Mouse (Mus musculus) duodenum, adult 2 months (tissue): ENCODE data around the gene Iars2. TPM values are rescaled to one million over a fixed set of nuclear protein-coding genes. Genes with fewer than 3 reads are reported as not detected.

Experiments
- polyA plus RNA-seq: library from polyadenylated mRNA; depleted of rRNA; stranded (reverse); fragments of >200 nt; gene quantifications from 2 replicates; pipeline ENCODE4 v1.2.3, GENCODE M21; 2012; ENCODE audit warnings: low replicate concordance; rRNA removed

Gene Iars2
- polyA plus RNA-seq, result 12.0 and 13.9 TPM in 2 replicates

DNA sequence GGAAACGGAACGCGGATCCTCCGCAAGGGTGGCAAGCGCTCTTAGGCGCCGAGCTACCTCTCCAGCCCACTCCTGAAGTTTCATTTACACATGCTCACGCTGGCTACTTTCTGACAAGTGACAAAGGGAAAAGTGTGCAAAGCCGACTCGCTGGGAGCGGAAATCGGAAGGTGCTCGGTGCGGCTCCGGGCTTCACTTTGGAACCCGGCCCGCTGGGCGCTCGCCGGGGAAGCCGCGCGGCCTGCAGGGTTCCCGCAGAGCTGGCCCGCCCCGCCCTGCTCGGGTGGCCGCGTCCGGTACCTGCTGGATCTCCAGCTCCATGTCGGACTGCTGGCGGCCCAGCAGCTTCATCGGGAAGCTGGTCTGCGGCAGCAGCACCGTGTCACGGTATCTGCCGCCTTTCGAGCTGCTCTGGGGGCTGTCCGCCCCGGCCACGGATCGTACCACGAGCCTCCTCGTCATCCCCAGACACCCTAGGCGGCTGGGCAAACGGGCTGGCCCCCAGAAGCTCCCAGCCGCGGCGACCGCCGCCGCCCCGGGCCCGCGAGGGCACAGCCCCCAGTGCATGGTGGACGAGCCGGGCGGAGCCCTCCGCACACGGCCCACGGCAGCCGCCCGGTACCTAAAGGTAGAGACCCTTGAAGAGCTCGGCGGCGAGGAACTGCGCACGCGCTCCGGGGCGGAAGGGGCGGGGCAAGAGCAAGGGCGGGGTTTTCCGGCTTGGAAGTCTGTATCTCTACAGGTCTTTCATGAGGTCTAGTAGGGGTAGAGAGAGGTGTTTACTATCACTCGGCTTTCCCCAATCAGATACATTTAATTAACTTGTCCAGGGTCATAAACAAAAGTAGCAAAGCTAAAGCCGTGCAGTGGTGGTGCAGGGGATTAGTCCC, at the start of gene Iars2:
Gene Iars2, minus strand, starts transcription at position 676 of the 890 bp plus-strand sequence.

DNA sequence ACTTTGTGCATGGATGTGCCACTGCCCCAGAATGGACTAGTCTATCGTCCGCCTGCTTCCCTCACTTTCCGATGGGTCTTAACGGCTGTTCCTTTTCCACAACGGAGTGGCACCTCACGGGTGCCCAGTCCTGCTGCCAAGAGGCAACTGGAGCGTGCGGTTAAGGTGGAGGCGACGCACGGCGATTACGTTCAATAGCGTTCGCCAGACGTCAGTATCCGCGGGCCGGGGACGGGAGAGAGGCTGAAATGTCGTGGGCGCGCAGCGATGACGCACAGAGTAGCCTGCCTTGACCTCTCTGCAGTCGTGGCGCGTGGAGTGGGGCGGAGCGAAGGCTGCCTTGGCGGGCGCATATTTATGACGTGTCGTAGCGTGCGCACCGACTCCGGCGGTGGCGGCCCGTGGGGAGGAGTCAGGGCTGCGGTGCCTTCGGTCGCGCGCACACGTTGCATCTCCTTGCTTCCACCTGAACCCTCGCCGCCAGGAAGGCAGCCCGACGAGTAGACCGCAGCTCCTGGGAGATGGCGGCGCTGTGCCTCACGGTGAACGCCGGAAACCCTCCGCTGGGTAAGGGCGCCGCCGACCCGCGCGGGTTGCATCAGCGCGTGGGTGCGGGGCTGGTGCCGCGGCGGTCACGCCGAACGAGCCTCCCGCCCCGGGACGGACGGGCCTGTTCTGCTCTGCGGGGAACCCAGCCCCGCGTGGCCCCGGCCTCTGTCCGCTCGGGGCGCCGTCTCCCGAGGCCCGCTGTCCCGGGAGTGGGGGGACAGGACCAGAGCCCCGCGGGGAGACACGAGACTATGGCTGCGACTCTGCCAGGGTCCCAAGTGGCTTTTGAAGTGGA, 33.7 kb upstream of the Iars2 start, which contains the start of gene Eprs:
Gene Eprs, plus strand, starts transcription at position 368 of the 844 bp plus-strand sequence.

DNA sequence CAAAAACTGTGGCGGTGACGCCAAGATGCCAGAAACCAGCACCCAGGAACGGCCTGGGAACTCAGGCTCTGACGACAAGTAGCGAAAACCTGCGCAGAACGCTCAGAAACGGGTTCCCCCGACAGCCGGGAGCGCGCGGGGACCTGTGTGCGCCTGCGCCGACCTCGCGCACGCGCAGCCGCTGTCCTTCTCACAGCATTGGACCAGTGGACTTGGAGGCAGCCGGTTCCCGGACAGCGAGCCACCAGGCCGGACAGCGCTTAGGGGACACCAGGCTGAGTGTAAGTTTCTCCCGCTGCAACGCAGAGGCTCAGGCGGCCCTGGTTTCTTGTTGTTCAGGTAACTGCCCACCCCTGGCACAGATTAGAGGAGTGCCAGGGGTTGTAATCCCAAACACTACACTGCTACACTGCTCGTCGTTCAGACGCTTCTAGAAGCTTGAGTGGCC, 2.8 kb upstream of the Iars2 start, which contains the start of gene Bpnt1:
Gene Bpnt1, plus strand, starts transcription at position 167 of the 448 bp plus-strand sequence.

Other genes starting within 250 kb of the Iars2 start
- gene Rab3gap2, start 125.3 kb downstream of the Iars2 start, polyA plus RNA-seq, result 17.7 and 24.9 TPM in 2 replicates
- 302 and 400 TPM in 2 replicates for gene Bpnt1, start 2.8 kb upstream of the Iars2 start, polyA plus RNA-seq
- 1.2 and 1.7 TPM in 2 replicates for gene Eprs, start 33.6 kb upstream of the Iars2 start, polyA plus RNA-seq
- 8.4 and 60.0 TPM in 2 replicates for gene Slc30a10, start 125.5 kb upstream of the Iars2 start, polyA plus RNA-seq